Mouse (Mus musculus): ENCODE results near the gene Cela3b. TPM values are rescaled to one million over a fixed set of nuclear protein-coding genes. Genes with fewer than 3 reads are reported as not detected.

The Cela3b gene
- total RNA-seq, 1 experiment from 2014 or later, result not detected

DNA sequence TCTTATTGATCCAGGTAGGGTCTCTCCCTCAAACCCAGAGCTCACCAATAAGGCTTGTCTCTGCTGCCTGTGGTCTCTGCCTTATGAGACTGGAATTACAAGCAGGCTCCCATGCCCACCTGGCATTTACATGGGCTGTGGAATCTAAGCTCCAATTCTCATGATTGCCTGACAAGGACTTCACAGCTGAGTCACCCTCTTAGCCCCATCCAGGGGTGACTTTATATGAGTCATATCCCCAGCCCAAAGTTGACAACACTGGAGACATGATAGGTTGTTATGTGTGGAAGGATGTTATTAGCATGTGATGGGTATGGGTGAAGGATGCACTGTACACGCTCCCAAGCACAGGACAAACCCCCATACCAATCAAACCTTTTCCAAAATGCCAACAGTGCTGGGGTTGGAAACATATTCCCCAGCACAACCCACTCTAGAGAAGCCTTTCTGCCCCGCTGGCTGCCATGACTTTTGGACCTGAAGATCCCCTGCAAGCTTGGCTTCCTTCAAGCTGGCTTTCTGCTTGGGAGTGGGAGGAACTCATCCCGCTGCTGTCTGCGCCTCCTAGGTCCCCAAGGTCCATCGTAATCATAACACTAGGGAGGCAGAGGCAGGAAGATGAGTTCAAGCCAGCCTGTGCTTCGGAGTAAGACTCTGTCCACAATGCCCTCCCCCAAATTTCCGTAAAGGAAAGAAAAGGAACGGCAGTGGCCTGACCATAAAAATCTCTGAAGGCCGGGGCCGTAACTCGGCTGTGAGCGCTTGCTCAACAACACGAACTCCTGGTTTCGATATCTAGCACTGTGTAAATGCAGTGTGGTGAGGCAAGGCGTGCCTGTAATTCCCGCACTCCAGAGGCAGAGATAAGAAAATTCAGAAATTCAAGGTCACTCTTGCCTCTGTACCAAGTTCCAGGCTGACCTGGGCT, 58.5 kb downstream of the Cela3b start:
- peak; percentile 71 for DNase-seq

Other genes with a start within 250 kb of the Cela3b start
- gene Wnt4, start 153.1 kb downstream of the Cela3b start, total RNA-seq (2021), result 46.2 and 51.3 TPM in 2 replicates
- gene Cdc42, start 72.8 kb downstream of the Cela3b start, total RNA-seq (2021), result 355 and 372 TPM in 2 replicates
- not detected in 2 replicates for gene Cela3a, start 20.7 kb downstream of the Cela3b start, total RNA-seq (2021)
- gene 1700013G24Rik, start 22.7 kb upstream of the Cela3b start, total RNA-seq (2021), result not detected in 2 replicates
- gene Hspg2, start 38.2 kb upstream of the Cela3b start, total RNA-seq (2021), result 230 and 242 TPM in 2 replicates
- gene Ldlrad2, start 144.0 kb upstream of the Cela3b start, total RNA-seq (2021), result not detected in 2 replicates
- 95.5 and 107 TPM in 2 replicates for gene Usp48, start 163.2 kb upstream of the Cela3b start, total RNA-seq (2021)
- gene Rap1gap, start 234.2 kb upstream of the Cela3b start, total RNA-seq (2021), result 40.8 and 44.9 TPM in 2 replicates